Mouse (Mus musculus) liver, embryonic 13.5 days (tissue): ENCODE results near the gene Tfr2. TPM values are rescaled to one million over a fixed set of nuclear protein-coding genes. Genes with fewer than 3 reads are reported as not detected.

Experiments
- ATAC-seq: fragments of 200-750 bp; cut with Nextera tagmentation; 2 replicates; pipeline ENCODE4 v1.8.0; 2017; ENCODE audit warnings: low read depth, mild to moderate bottlenecking, moderate number of reproducible peaks, moderate library complexity
- DNase-seq: peaks from one replicate; pipeline ENCODE4 v3.0.0; 2022
- H3K27ac ChIP-seq: fragments of 300-500 bp; sonication (generic); 2 replicates; pipeline ENCODE4 v1.5.1; 2015; ENCODE audit warnings: moderate library complexity, mild to moderate bottlenecking, inconsistent platforms
- H3K27me3 ChIP-seq: fragments of 300-500 bp; sonication (generic); 2 replicates; pipeline ENCODE4 v1.6.1; 2015; ENCODE audit warnings: mild to moderate bottlenecking, inconsistent platforms
- H3K36me3 ChIP-seq: fragments of 300-500 bp; sonication (generic); 2 replicates; pipeline ENCODE4 v1.6.1; 2015; ENCODE audit warnings: mild to moderate bottlenecking, inconsistent platforms
- H3K4me1 ChIP-seq: fragments of 300-500 bp; sonication (generic); replicated peaks from 2 replicates; pipeline ENCODE4 v1.6.1; 2015; ENCODE audit warnings: inconsistent platforms
- H3K4me2 ChIP-seq: fragments of 300-500 bp; sonication (generic); 2 replicates; pipeline ENCODE4 v1.6.1; 2015; ENCODE audit warnings: inconsistent platforms, mild to moderate bottlenecking, moderate library complexity
- H3K4me3 ChIP-seq: fragments of 300-500 bp; sonication (generic); replicated peaks from 2 replicates; pipeline ENCODE4 v1.5.1; 2015; ENCODE audit warnings: mild to moderate bottlenecking, inconsistent platforms
- H3K9ac ChIP-seq: fragments of 300-500 bp; sonication (generic); 2 replicates; pipeline ENCODE4 v1.6.1; 2015; ENCODE audit warnings: mild to moderate bottlenecking, inconsistent platforms
- H3K9me3 ChIP-seq: fragments of 300-500 bp; sonication (generic); replicated peaks from 2 replicates; pipeline ENCODE4 v1.6.1; 2016; ENCODE audit warnings: inconsistent platforms
- WGBS: fragments of 180-500 bp; shearing (Covaris S2); methylation state at CpG from one replicate; pipeline ENCODE4 v1.1.7; 2015; ENCODE audit not compliant: insufficient replicate concordance; 5-methylcytosine and 5-hydroxymethylcytosine counted together
- polyA plus RNA-seq: library from polyadenylated mRNA; unstranded; fragments of >200 nt; fragmentation: Nextera tagmentation; extraction: Ambion mirVana; gene quantifications from 2 replicates; pipeline ENCODE4 v1.2.1, GENCODE M21; 2015

The Tfr2 gene
- polyA plus RNA-seq, 1 experiment from 2014 or later: 41.5 TPM

GRCm38 (mm10) chr5:137529221-137529995 lies 40.2 kb upstream of the Tfr2 start:
- H3K27ac ChIP-seq: no peak overlapping the region
- no peak for DNase-seq
- peaks cover 71% of the 10 kb centered on the region for H3K4me1 ChIP-seq
- WGBS: 84% methylated on average over 15 of the region's 15 CpGs
- H3K4me2 ChIP-seq: peak overlapping the region; percentile 99
- no peaks in the 10 kb centered on the region for H3K27me3 ChIP-seq
- H3K4me3 ChIP-seq: peak overlapping the region; percentile 93
- no peaks in the 10 kb centered on the region for H3K9me3 ChIP-seq
- ATAC-seq: no peak
- peaks cover 61% of the 10 kb centered on the region for H3K36me3 ChIP-seq
- H3K9ac ChIP-seq: no peak overlapping the region

DNA sequence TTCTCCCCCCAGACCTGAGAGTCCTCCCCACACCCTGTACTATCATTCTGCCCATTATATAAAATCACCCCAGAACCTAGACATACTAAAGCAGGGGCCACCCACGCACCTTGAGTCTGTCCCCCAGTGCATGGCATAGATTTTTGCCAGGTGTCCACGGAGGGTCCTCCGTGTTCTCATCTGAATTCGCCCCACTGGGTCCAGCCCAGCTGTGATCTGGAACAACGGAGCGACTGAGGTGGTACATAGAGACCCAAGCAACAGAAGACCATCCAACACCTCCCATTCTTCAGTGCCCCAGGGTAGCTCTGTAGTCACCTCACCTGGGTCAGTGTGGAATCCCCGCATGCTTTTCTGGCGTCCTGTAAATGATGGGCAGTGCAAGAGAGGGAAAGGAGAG lies 39.6 kb upstream of the Tfr2 start:
- no peaks in the 10 kb centered on the region for H3K9me3 ChIP-seq
- peaks cover 75% of the 10 kb centered on the region for H3K4me1 ChIP-seq
- peaks cover 55% of the 10 kb centered on the region for H3K36me3 ChIP-seq
- ATAC-seq: no peak
- no peaks in the 10 kb centered on the region for H3K27me3 ChIP-seq
- DNase-seq: no peak
- 86% methylated on average over 8 of the region's 8 CpGs for WGBS
- peak overlapping the region; percentile 99 for H3K4me2 ChIP-seq
- peak overlapping the region; percentile 92 for H3K27ac ChIP-seq
- 0 out of 2 replicates have a peak overlapping the region, but pooled peaks have one; percentile 95 for H3K9ac ChIP-seq
- peak overlapping the region; percentile 93 for H3K4me3 ChIP-seq

DNA sequence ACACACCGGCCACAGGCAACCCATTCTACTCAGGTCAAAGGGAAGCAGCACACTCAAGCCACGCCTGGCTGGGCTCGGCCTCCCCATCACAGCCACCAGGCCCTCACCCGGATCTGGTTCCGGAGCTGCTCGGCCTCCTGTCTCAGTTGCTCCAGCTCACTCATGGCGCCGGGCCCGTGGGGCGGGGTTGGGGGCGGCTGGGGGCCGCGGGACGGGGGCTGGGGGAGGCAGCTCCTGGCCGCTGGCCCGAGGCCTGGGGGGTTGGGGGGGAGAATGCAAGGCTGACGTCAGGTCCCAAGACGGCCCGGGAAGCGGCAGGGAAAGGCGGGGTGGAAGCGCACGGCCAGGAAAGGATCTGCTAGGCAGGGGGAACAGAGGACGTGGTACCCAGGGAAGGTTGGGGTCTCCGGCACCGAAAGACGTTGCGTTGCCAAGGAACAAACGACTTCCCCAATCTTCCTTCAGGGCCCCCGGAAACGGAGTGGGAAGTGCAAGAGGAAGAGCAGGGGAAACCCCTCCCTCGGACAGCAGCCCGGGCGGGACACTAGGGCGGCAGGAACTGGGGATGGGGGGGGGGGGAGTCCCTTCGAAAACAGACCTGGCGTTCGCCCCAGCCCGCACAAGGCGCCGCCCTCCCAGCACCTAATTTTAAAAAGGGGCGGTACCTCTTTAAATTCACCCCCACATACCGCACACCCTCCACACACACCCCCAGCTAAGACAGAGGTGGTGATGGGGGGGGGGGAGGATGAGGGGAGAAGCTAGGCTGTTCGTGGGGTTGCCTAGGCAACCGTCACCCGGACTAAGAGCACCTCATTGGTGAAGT lies 38.8 kb upstream of the Tfr2 start:
- Histone ChIP-seq H3K36me3 (peaks cover 47% of the 10 kb centered on the region), H3K27me3 (no peaks in the 10 kb centered on the region), H3K4me1 (peaks cover 69% of the 10 kb centered on the region), H3K4me2 (peak overlapping the region; percentile 99), H3K9ac (peak overlapping the region; percentile 95), H3K9me3 (no peaks in the 10 kb centered on the region), H3K27ac (peak overlapping the region; percentile 92), H3K4me3 (peak overlapping the region; percentile 93)
- 6% methylated on average over 44 of the region's 46 CpGs for WGBS
- DNase-seq (no peak), ATAC-seq (peak; percentile 4)

- H3K4me1 ChIP-seq: peaks cover 61% of the 10 kb centered on the region
- DNase-seq (no peak), ATAC-seq (peak; percentile 34)
- peak overlapping the region; percentile 92 for H3K27ac ChIP-seq
- peaks cover 41% of the 10 kb centered on the region for H3K36me3 ChIP-seq
- H3K4me2 ChIP-seq: peak overlapping the region; percentile 99
- peak overlapping the region; percentile 93 for H3K4me3 ChIP-seq
- H3K9ac ChIP-seq: peak overlapping the region; percentile 95
- no peaks in the 10 kb centered on the region for H3K27me3 ChIP-seq
- WGBS: under 1% methylated on average over 50 of the region's 51 CpGs
- H3K9me3 ChIP-seq: no peaks in the 10 kb centered on the region
Observed at GRCm38 (mm10) chr5:137531414-137532130, 38.1 kb upstream of the Tfr2 start.

GRCm38 (mm10) chr5:137532131-137532807 lies 37.4 kb upstream of the Tfr2 start:
- Histone ChIP-seq H3K27me3 (no peaks in the 10 kb centered on the region), H3K27ac (peak overlapping the region; percentile 92), H3K4me3 (peak overlapping the region; percentile 93), H3K4me2 (peak overlapping the region; percentile 99), H3K36me3 (peaks cover 34% of the 10 kb centered on the region), H3K9ac (peak overlapping the region; percentile 95), H3K9me3 (no peaks in the 10 kb centered on the region), H3K4me1 (peaks cover 54% of the 10 kb centered on the region)
- WGBS: 0% methylated on average over 19 of the region's 19 CpGs
- ATAC-seq (no peak), DNase-seq (no peak)

GRCm38 (mm10) chr5:137532808-137533116 lies 36.9 kb upstream of the Tfr2 start:
- WGBS: 0% methylated on average over 9 of the region's 12 CpGs
- peaks cover 29% of the 10 kb centered on the region for H3K36me3 ChIP-seq
- peak overlapping the region; percentile 95 for H3K9ac ChIP-seq
- no peaks in the 10 kb centered on the region for H3K9me3 ChIP-seq
- H3K27me3 ChIP-seq: no peaks in the 10 kb centered on the region
- H3K27ac ChIP-seq: peak overlapping the region; percentile 92
- H3K4me3 ChIP-seq: peak overlapping the region; percentile 93
- H3K4me2 ChIP-seq: peak overlapping the region; percentile 99
- DNase-seq: no peak
- ATAC-seq: peak; percentile 28
- peaks cover 50% of the 10 kb centered on the region for H3K4me1 ChIP-seq

- H3K36me3 ChIP-seq: peaks cover 24% of the 10 kb centered on the region
- H3K4me3 ChIP-seq: peak within 1 kb of the TSS; percentile 93
- H3K27ac ChIP-seq: peak within 1 kb of the TSS; percentile 92
- H3K4me2 ChIP-seq: peak within 1 kb of the TSS; percentile 99
- 0% methylated on average over 40 of the region's 40 CpGs for WGBS
- H3K9me3 ChIP-seq: no peaks in the 10 kb centered on the region
- DNase-seq (peak; percentile 98), ATAC-seq (peak; percentile 78)
- peak within 1 kb of the TSS; percentile 95 for H3K9ac ChIP-seq
- no peaks in the 10 kb centered on the region for H3K27me3 ChIP-seq
- peaks cover 44% of the 10 kb centered on the region for H3K4me1 ChIP-seq
Observed at GRCm38 (mm10) chr5:137533117-137533827, 36.4 kb upstream of the Tfr2 start, which contains the start of the genes Epo and Gnb2. Epo (minus strand) TSS chr5:137533242. Gnb2 (minus strand) TSS chr5:137533510.

- Histone ChIP-seq H3K27ac (no peak overlapping the region), H3K4me2 (no peak overlapping the region)
- 84% methylated on average over 3 of the region's 3 CpGs for WGBS
Observed at GRCm38 (mm10) chr5:137534762-137535161, 34.9 kb upstream of the Tfr2 start.

DNA sequence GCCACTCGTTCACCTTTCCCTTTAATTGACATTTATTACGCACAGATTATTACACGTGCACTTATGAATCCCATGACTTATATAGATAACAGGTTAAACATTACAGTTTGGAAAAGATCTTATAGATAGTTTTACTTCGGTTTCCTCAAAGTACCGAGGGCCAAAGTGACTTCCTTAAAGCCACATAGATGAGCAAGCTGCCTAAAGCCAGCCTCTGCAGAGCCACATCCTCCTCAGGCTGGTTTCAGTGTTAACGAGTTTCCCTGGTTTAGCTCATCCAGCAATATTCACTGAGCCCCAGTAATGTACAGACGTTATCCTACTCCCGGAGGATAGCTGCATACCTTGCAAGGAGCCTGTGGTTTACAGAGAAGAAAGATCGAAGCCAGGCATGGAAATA lies 34.3 kb upstream of the Tfr2 start:
- H3K4me2 ChIP-seq: no peak overlapping the region
- ATAC-seq (no peak), DNase-seq (no peak)
- H3K9me3 ChIP-seq: no peaks in the 10 kb centered on the region
- no peak overlapping the region for H3K27ac ChIP-seq
- peaks cover 29% of the 10 kb centered on the region for H3K4me1 ChIP-seq
- no peak overlapping the region for H3K4me3 ChIP-seq
- WGBS: 56% methylated on average over 9 of the region's 9 CpGs
- no peak overlapping the region for H3K9ac ChIP-seq
- H3K36me3 ChIP-seq: peaks cover 3% of the 10 kb centered on the region
- peaks cover 9% of the 10 kb centered on the region; the same call in 1 of the 2 replicates for H3K27me3 ChIP-seq

More at GRCm38 (mm10) chr5:137534762-137535161, 34.9 kb upstream of the Tfr2 start:
- Histone ChIP-seq H3K9me3 (no peaks in the 10 kb centered on the region), H3K36me3 (peaks cover 9% of the 10 kb centered on the region), H3K4me3 (no peak overlapping the region), H3K27me3 (peaks cover 9% of the 10 kb centered on the region; the same call in 1 of the 2 replicates), H3K9ac (no peak overlapping the region), H3K4me1 (peaks cover 34% of the 10 kb centered on the region)
- ATAC-seq: no peak
- no peak for DNase-seq

GRCm38 (mm10) chr5:137537461-137537860 lies 32.2 kb upstream of the Tfr2 start:
- ATAC-seq: no peak
- Histone ChIP-seq H3K27ac (no peak overlapping the region), H3K4me1 (peaks cover 10% of the 10 kb centered on the region), H3K27me3 (peaks cover 9% of the 10 kb centered on the region; the same call in 1 of the 2 replicates), H3K36me3 (no peaks in the 10 kb centered on the region), H3K9ac (no peak overlapping the region), H3K4me2 (no peak overlapping the region), H3K9me3 (no peaks in the 10 kb centered on the region), H3K4me3 (no peak overlapping the region)
- no peak for DNase-seq
- WGBS: 48% methylated on average over 4 of the region's 4 CpGs
